12 mouse cellular contexts compared by ENCODE assay signal in the genomic region with DNA sequence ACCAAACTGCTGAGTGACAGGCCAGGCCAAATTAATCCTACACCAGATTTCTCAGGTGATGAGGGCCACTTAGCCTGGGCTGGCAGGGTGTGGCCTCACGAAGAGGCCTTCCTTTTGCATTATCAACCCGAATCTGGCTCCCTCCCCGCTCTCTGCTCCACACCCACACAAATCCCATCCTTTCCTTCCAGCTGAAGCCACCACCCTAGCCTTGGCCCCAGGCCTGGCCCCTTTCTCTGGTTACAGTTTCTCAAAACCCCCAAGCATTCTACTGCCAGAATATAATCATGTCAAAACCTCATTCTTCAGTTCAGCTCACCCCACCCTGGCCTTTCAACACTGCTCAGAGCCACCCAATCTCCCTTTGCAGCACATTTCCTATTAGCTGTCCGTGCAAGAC. TPM values are rescaled to one million over a fixed set of nuclear protein-coding genes. Genes with fewer than 3 reads are reported as not detected.
DNase-seq lines count a peak whose midpoint lies in the region; ATAC-seq and TF ChIP-seq lines count a peak whose summit lies in the region.
"Had no signal": no experiment of that assay in that cellular context is flagged by ENCODE, and none has a peak within 500 bp of the region (broad histone marks: within the 10 kb centered on the region; RNA-seq: fewer than 3 reads in every experiment).

No protein-coding gene starts in this region.

- 50% methylated on average over 4 of the region's 4 CpGs for WGBS in kidney, postnatal 0 days

- no peak for TF ChIP-seq CTCF in kidney, postnatal 0 days (IDR thresholded peaks at IDR 0.05; ENCODE audit: low read depth)

- H3K27ac ChIP-seq in kidney, postnatal 0 days: no peak overlapping the region
- H3K27ac ChIP-seq: heart, embryonic 15.5 days had no signal

- peaks cover 14% of the 10 kb centered on the region; the same call in 1 of the 2 replicates for H3K4me1 ChIP-seq in kidney, postnatal 0 days (replicated peaks; ENCODE audit: insufficient read depth, low read length)

- H3K36me3 ChIP-seq in kidney, postnatal 0 days (ENCODE audit: insufficient read depth, low read length): 0 out of 2 replicates have a peak, but pooled peaks cover 6% of the 10 kb centered on the region
- H3K36me3 ChIP-seq: G1E; heart, embryonic 15.5 days had no signal

- no peak overlapping the region for H3K4me3 ChIP-seq in kidney, postnatal 0 days (replicated peaks; ENCODE audit: low read depth, low read length)
- H3K4me3 ChIP-seq: erythroblast, embryonic 14.5 days; heart, embryonic 15.5 days had no signal

- no peak; the same call in 1 of the 2 replicates for ATAC-seq in kidney, postnatal 0 days (replicated peaks; ENCODE audit: low FRiP score, low read depth)

- H3K9me3 ChIP-seq in kidney, postnatal 0 days (replicated peaks; ENCODE audit: low read length): no peaks in the 10 kb centered on the region
- H3K9me3 ChIP-seq: G1E; heart, embryonic 15.5 days had no signal

- DNase-seq in kidney, postnatal 0 days (ENCODE audit: low spot score): peak; percentile 36
- DNase-seq in kidney, postnatal 25 days: no peak
- peak; percentile 70 for DNase-seq in NIH3T3 (ENCODE audit: low read depth)
- DNase-seq in gastrocnemius, adult 18-20 months (ENCODE audit: low spot score): peak; percentile 50
- peak; percentile 39 for DNase-seq in lung, postnatal 10 days
- no peak for DNase-seq in c-Kit-positive CD71-positive TER-119-positive erythroid progenitor cells, embryonic 14.5 days (ENCODE audit: low spot score)
- DNase-seq in adrenal gland, adult 2 months: no peak
- DNase-seq: adrenal gland, postnatal 14 days; cerebellum, adult 2 months had no signal

- no peak overlapping the region for H3K9ac ChIP-seq in kidney, postnatal 0 days (ENCODE audit: low read depth, low read length)
- H3K9ac ChIP-seq: heart, embryonic 15.5 days had no signal

- no peaks in the 10 kb centered on the region for H3K27me3 ChIP-seq in kidney, postnatal 0 days (ENCODE audit: insufficient read depth, low read length)
- H3K27me3 ChIP-seq: heart, embryonic 15.5 days had no signal

- no peak overlapping the region for H3K4me2 ChIP-seq in kidney, postnatal 0 days (ENCODE audit: low read length)
- H3K4me2 ChIP-seq: heart, embryonic 15.5 days had no signal

RNA-seq across cellular contexts. Expression of gene Rai14, which starts 34.9 kb away (rescaled TPM):
- polyA plus RNA-seq in kidney, postnatal 0 days (2015; fragmentation: Nextera tagmentation; extraction: Ambion mirVana): 38.5 and 42.4 TPM in 2 replicates
- 1 to 10 TPM; 5.5 to 7.0 TPM for total RNA-seq in gastrocnemius, adult 18-20 months (2021)
- total RNA-seq in adrenal gland, adult 2 months (2021): 10 to 100 TPM; 23.2 to 28.9 TPM
- 1.2 and 2.0 TPM in 2 replicates for polyA plus RNA-seq in adrenal gland, adult 2 months (2012; rRNA removed)
- polyA plus RNA-seq: erythroblast, embryonic 14.5 days; G1E had no signal

Comparison
In these comparisons a context has a peak if more than half of its experiments do, and no peak if none do; other contexts are left out.
1. DNase-seq: peak in kidney, postnatal 0 days (single experiment), NIH3T3 (single experiment), gastrocnemius, adult 18-20 months (single experiment) and lung, postnatal 10 days (single experiment); none in kidney, postnatal 25 days (0 of 2), c-Kit-positive CD71-positive TER-119-positive erythroid progenitor cells, embryonic 14.5 days (single experiment) and adrenal gland, adult 2 months (single experiment).